Mouse (Mus musculus) layer of hippocampus, adult 8-10 months (tissue): ENCODE data around the gene Bnc2. TPM values are rescaled to one million over a fixed set of nuclear protein-coding genes. Genes with fewer than 3 reads are reported as not detected.

Source experiments
- DNase-seq, 2 experiments: peaks; one replicate each; pipeline ENCODE4 v3.0.0; 2022; ENCODE audit warnings: low spot score in 2 of 2
- total RNA-seq, 4 experiments: library from RNA; stranded (reverse); gene quantifications; 2 replicates each; pipeline ENCODE4 v1.2.4; 2022

Bnc2 gene
- total RNA-seq = 1 to 10 TPM; 1.2 to 2.2 (median 1.3) TPM

GRCm38 (mm10) chr4:84675171-84675973 is at the start of gene Bnc2:
TSS of gene Bnc2 (minus strand) at chr4:84675275.
- no peak for DNase-seq

DNA sequence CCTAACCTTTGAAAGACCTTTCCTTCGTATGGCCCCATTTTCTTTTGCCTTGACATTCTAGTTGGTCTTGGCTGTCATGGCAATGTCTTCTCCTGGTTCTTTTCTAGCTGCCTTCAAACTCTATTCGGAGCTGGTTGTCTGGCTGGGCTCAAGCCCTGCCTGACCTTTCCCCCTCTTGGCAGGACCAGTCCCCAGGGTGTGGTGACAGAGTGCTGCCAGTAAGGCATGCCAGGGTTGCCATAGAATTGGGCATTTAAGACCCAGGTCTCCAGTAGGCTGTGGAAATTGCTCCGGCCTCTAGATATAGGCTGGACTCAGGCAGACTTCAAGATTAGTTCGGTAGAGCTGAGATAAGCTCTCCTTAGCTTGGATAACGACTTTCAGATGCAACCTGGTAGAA is 32.9 kb upstream of the Bnc2 start:
- DNase-seq = no peak

DNA sequence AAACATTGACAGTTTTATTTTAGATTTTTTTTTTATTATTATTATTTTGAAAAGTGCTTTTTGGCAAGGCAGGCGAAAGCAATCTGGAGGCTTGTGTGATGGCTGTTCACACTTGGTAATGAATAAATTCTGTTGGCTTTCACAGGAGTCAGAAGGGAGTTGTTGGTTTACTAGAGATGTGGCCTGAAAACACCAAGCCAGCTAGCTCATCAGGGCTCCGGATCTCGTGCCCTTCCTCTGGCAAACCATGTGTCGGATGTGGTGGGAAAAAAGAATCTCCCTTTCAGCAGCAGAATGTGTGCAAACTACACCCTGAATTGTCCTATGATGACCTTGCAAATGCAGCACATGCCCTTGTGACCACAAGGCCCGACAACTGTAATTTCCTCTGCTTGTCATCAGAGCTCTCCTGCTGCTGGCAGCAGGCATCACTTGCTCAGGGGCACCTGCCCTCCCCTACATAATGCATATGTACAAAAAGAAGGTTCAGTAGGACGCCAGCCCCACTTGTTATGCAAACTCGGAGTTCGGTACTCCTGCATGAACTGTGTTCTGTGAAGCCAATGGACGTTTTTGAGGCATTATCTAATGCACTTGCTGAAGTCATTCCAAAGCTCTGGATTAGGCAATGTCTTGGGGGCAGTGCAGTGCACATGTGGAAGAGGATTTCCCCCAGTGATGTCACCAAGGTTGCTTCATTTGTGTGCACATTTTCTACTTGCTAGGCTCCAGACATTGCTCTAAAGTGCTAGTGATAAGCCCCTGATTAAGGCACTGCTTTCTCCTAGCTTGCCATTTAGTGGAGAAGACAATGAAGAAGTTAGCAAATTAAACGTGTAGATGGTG is 10.7 kb upstream of the Bnc2 start:
- DNase-seq = no peak

DNA sequence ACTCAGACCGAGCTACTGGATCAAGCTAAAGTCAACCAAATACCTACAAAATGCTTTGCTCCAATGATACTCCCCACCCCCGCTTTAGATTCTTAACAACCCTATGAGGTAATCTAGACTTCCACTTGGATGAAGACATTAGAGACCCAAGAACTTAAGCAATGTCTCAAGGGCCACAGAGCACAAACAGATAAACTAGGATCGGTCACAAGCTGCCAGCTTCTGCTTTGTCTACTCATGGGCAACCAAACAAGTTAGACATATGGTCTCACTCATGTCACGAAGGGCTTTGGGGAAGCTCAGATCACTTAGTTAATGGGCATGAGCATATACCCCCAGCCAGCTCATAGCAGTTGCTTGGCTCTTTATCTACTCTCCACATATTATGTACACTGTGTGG is 9.9 kb upstream of the Bnc2 start:
- no peak for DNase-seq

DNA sequence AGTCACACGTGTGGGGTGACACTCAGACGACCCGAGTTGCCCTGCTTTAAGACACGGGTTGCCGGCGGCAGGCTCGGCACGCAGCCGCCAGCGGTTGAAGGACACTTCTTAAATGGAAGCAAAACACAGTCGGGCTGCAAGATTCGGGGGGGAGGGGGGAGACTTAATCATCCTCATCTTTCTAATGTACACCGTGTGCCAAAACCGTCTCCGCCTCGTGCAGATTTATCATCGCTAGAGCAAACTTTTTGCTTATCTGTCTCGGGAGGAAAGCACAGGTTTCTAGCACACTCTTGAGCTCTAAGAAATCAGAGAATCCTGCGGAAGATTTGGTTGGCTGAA is 870 bp upstream of the Bnc2 start:
- no peak for DNase-seq

DNA sequence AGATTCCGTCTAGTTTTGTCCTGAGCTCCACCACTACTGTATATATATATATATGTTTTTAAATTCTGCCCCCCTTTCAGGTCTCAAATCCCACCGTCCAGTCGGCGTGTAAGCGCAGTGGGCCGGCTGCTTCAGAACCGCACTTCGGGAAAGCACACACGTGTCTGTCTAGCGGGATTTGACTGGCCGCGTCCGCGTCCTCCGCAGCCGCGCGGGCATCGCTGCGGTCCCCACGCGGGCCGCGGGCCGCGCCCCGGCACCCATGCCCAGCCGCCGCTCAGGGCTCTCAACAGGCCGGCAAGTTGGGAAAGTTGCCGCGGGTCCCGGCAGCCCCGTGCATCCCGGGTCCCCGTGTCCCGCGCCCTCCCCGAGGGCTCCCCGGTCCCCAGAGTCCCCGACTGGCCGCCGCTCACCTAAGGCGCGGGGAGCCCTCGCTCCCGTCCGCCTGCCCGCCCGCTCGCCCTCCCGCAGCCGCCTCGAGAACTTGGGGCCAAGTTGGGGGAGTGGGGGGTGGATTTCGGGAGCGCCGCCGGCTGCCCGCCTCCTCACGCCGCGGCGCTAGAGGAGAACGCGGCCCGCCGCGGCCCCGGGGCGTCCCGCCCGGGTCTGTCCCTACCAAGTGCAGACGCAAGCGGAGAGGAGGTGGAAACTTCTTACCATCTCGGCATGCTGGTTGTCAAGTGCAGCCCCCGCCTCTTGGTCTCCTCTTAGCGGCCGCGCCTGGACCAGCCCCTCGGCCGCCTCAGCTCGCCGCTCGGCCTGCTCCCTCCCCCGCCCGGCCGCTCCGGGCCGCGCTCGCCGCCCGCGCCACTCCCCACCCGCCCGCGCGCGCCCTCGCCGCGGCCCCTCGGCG is 531 bp downstream of the Bnc2 start:
- DNase-seq = no peak

- no peak for DNase-seq
Observed at GRCm38 (mm10) chr4:84673681-84674307, 1.3 kb downstream of the Bnc2 start.

- no peak for DNase-seq
Observed at GRCm38 (mm10) chr4:84672181-84672791, 2.8 kb downstream of the Bnc2 start.

- no peak for DNase-seq
Observed at GRCm38 (mm10) chr4:84670996-84671395, 4.1 kb downstream of the Bnc2 start.

DNA sequence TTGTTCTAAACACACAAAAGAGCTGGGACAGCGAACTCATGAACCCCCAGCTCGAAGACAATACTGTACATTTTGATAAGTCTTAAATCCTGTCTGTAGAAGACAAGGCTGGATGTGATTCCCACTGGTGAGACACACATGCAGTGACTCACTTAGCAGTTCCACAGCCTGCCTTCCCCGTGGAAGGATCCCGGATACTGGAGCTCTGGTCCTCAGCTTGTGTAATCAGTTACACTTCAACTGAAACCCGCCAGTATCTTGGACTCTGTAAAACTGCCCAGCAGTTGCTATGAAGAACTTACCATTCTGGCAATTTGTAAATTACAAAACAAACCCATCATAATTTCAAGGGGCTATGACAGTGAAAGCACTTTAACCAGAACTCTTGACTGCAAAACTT is 5.4 kb downstream of the Bnc2 start:
- DNase-seq = no peak

GRCm38 (mm10) chr4:84668949-84669605 is 6.0 kb downstream of the Bnc2 start:
- DNase-seq = no peak

GRCm38 (mm10) chr4:84668226-84668625 is 6.8 kb downstream of the Bnc2 start:
- no peak for DNase-seq

DNA sequence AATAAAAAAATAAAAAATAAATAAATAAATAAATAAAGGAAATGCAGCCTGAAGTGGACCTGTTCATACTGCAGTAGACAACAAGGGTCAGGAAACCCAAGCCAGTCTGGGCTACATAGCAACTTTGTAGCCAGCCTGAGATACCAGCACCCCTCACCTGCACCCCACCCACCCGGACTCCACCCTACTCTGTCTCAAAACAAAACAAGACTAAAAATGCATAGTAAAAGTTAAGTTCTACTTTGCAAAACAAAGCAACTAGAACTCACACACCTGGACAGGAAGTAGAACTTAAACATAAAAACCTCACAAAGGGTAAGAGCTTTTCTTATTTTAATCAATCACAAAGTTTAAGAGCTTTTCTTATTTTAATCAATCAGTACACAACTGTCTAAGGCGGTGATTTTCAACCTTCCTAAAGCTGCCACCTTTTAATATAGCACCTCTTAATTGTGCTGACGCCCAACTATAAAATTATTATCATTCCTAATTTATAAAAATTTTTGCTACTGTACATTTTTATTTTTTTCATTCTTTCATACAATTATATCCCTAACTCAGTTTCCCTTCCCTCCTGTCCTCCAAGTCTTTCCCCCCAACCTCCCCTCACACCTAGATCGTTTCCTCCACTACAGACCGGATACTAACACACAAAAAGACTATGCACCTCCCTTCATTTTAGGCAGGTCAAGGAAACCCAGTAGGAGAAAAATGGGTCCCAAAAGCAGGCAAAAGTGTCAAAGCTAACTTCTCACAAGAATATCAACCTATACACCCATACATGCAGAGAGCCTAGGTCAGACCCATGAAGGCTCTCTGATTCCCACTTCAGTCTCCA is 12.6 kb downstream of the Bnc2 start:
- DNase-seq = no peak

GRCm38 (mm10) chr4:84661341-84661740 is 13.7 kb downstream of the Bnc2 start:
- DNase-seq = no peak

- DNase-seq = no peak
Observed at GRCm38 (mm10) chr4:84651786-84652185, 23.3 kb downstream of the Bnc2 start.

GRCm38 (mm10) chr4:84646576-84646975 is 28.5 kb downstream of the Bnc2 start:
- no peak for DNase-seq

GRCm38 (mm10) chr4:84639166-84639565 is 35.9 kb downstream of the Bnc2 start:
- DNase-seq = no peak

- no peak for DNase-seq
Observed at GRCm38 (mm10) chr4:84637641-84638040, 37.4 kb downstream of the Bnc2 start.

- DNase-seq = no peak
Observed at GRCm38 (mm10) chr4:84634751-84635150, 40.3 kb downstream of the Bnc2 start.
